Mouse (Mus musculus) forebrain, embryonic 14.5 days (tissue): ENCODE results near the gene Fip1l1. TPM values are rescaled to one million over a fixed set of nuclear protein-coding genes. Genes with fewer than 3 reads are reported as not detected.

Source experiments
- ATAC-seq: fragments of 200-750 bp; cut with Nextera tagmentation; 2 replicates; pipeline ENCODE4 v1.8.0; 2017; ENCODE audit warnings: mild to moderate bottlenecking, moderate library complexity
- DNase-seq: peaks from one replicate; pipeline ENCODE4 v3.0.0-alpha.2; 2015; ENCODE audit warnings: low spot score
- H3K27ac ChIP-seq: fragments of 300-500 bp; sonication (generic); 2 replicates; pipeline ENCODE4 v1.5.1; 2014; ENCODE audit warnings: low read depth, mild to moderate bottlenecking, control low read depth, low read length, moderate library complexity
- H3K27me3 ChIP-seq: fragments of 300-500 bp; sonication (generic); replicated peaks from 2 replicates; pipeline ENCODE4 v1.6.1; 2014; ENCODE audit warnings: low read length, control low read depth, mixed read lengths; ENCODE audit not compliant: control insufficient read depth, insufficient read depth
- H3K36me3 ChIP-seq: fragments of 300-500 bp; sonication (generic); 2 replicates; pipeline ENCODE4 v1.6.1; 2014; ENCODE audit warnings: low read length, control low read depth; ENCODE audit not compliant: control insufficient read depth, insufficient read depth
- H3K4me1 ChIP-seq: fragments of 300-500 bp; sonication (generic); 2 replicates; pipeline ENCODE4 v1.6.1; 2014; ENCODE audit warnings: antibody characterized with exemption, low read length, control low read depth; ENCODE audit not compliant: control insufficient read depth, insufficient read depth
- H3K4me2 ChIP-seq: fragments of 300-500 bp; sonication (generic); 2 replicates; pipeline ENCODE4 v1.6.1; 2014; ENCODE audit warnings: mild to moderate bottlenecking, control low read depth, low read length
- H3K4me3 ChIP-seq: fragments of 300-500 bp; sonication (generic); 2 replicates; pipeline ENCODE4 v1.5.1; 2014; ENCODE audit warnings: low read depth, low read length, control low read depth
- H3K9ac ChIP-seq: fragments of 300-500 bp; sonication (generic); 2 replicates; pipeline ENCODE4 v1.6.1; 2014; ENCODE audit warnings: mild to moderate bottlenecking, low read length, control low read depth, moderate library complexity
- H3K9me3 ChIP-seq: fragments of 300-500 bp; sonication (generic); replicated peaks from 2 replicates; pipeline ENCODE4 v1.6.1; 2016; ENCODE audit warnings: low read length, control low read depth, mixed read lengths; ENCODE audit not compliant: control insufficient read depth
- WGBS: fragments of 180-500 bp; shearing (Covaris S2); extraction: QIAGEN DNeasy Blood & Tissue Kit; methylation state at CpG from one replicate; pipeline ENCODE4 v1.1.7; 2014; 5-methylcytosine and 5-hydroxymethylcytosine counted together
- polyA plus RNA-seq: library from polyadenylated mRNA; unstranded; fragments of >200 nt; fragmentation: Nextera tagmentation; extraction: Ambion mirVana; gene quantifications from 2 replicates; pipeline ENCODE4 v1.2.1, GENCODE M21; 2014

Fip1l1 gene
- polyA plus RNA-seq, 1 experiment from 2014 or later, result 55.2 TPM

- DNase-seq, result no peak
- 90% methylated on average over 10 of the region's 10 CpGs for WGBS
- no peaks in the 10 kb centered on the region for H3K27me3 ChIP-seq
- H3K4me1 ChIP-seq, result no peaks in the 10 kb centered on the region
- no peak overlapping the region for H3K27ac ChIP-seq
- no peaks in the 10 kb centered on the region for H3K9me3 ChIP-seq
- no peak overlapping the region for H3K4me3 ChIP-seq
- H3K36me3 ChIP-seq, result peaks cover 23% of the 10 kb centered on the region
- H3K9ac ChIP-seq, result no peak overlapping the region
- no peak overlapping the region for H3K4me2 ChIP-seq
- ATAC-seq, result no peak
Measured at GRCm38 (mm10) chr5:74602371-74602770, 67.1 kb downstream of the Fip1l1 start.

- WGBS, result 88% methylated on average over 4 of the region's 4 CpGs
- H3K4me2 ChIP-seq, result no peak overlapping the region
- no peak for ATAC-seq
Measured at GRCm38 (mm10) chr5:74603306-74603705, 68.1 kb downstream of the Fip1l1 start.

DNA sequence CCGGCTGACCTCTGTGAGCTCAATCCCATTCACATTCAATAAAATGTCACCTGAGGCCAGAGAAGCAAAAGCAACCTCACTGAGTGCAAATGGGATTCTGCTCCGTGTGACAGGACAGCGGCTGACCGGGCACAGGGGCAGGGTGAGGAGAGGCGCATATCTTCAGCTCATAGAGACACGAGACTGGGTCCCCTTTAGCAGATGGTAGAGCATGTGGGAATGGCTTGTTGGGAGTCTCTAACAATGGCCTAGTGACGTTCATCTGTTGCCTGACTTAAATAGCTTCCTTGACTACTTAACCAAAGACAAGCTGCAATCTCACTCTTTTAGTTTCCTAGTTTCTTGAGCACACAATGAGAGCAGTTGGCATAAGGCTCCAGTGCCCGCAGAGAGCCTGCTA is 71.0 kb downstream of the Fip1l1 start:
- no peak overlapping the region for H3K4me2 ChIP-seq
- H3K9ac ChIP-seq, result no peak overlapping the region
- H3K36me3 ChIP-seq, result no peaks in the 10 kb centered on the region; the same call in 1 of the 2 replicates
- DNase-seq (no peak), ATAC-seq (no peak)
- no peak overlapping the region for H3K4me3 ChIP-seq
- no peaks in the 10 kb centered on the region for H3K27me3 ChIP-seq
- no peak overlapping the region for H3K27ac ChIP-seq
- 82% methylated on average over 8 of the region's 8 CpGs for WGBS
- no peaks in the 10 kb centered on the region for H3K4me1 ChIP-seq
- no peaks in the 10 kb centered on the region for H3K9me3 ChIP-seq

More at GRCm38 (mm10) chr5:74603306-74603705, 68.1 kb downstream of the Fip1l1 start:
- no peaks in the 10 kb centered on the region for H3K9me3 ChIP-seq
- no peak overlapping the region for H3K27ac ChIP-seq
- H3K27me3 ChIP-seq, result no peaks in the 10 kb centered on the region
- no peaks in the 10 kb centered on the region for H3K4me1 ChIP-seq
- H3K9ac ChIP-seq, result no peak overlapping the region
- DNase-seq, result no peak
- no peak overlapping the region for H3K4me3 ChIP-seq
- H3K36me3 ChIP-seq, result peaks cover 14% of the 10 kb centered on the region

- Histone ChIP-seq H3K4me1 (0 out of 2 replicates have a peak, but pooled peaks cover 2% of the 10 kb centered on the region), H3K4me2 (no peak overlapping the region), H3K36me3 (no peaks in the 10 kb centered on the region), H3K4me3 (no peak overlapping the region), H3K9ac (no peak overlapping the region), H3K27me3 (no peaks in the 10 kb centered on the region), H3K27ac (no peak overlapping the region), H3K9me3 (no peaks in the 10 kb centered on the region)
- 92% methylated on average over 10 of the region's 10 CpGs for WGBS
- no peak for DNase-seq
- ATAC-seq, result no peak
Measured at GRCm38 (mm10) chr5:74610511-74610910, 75.3 kb downstream of the Fip1l1 start.

DNA sequence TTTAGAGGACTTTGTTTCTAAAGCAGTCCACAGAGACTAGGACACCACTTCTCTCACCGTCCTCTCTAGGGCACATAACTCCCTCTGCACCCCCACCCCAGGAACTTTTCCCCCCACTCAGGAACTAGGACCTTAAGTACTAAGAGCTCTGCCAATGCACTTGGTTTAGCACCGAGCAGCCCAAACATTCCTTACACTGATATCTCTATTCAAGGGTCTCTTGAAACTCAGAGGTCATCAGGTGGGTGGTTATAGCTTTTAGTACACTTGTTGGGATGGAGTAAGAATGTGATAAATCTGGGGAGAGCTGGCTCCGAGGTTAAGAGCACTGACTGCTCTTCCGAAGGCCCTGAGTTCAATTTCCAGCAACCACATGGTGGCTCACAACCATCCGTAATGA is 77.5 kb downstream of the Fip1l1 start:
- Histone ChIP-seq H3K4me3 (no peak overlapping the region), H3K4me1 (0 out of 2 replicates have a peak, but pooled peaks cover 2% of the 10 kb centered on the region), H3K9ac (no peak overlapping the region), H3K4me2 (no peak overlapping the region), H3K27me3 (no peaks in the 10 kb centered on the region), H3K9me3 (no peaks in the 10 kb centered on the region), H3K36me3 (no peaks in the 10 kb centered on the region), H3K27ac (no peak overlapping the region)
- ATAC-seq (no peak), DNase-seq (no peak)
- 90% methylated on average over 5 of the region's 5 CpGs for WGBS

DNA sequence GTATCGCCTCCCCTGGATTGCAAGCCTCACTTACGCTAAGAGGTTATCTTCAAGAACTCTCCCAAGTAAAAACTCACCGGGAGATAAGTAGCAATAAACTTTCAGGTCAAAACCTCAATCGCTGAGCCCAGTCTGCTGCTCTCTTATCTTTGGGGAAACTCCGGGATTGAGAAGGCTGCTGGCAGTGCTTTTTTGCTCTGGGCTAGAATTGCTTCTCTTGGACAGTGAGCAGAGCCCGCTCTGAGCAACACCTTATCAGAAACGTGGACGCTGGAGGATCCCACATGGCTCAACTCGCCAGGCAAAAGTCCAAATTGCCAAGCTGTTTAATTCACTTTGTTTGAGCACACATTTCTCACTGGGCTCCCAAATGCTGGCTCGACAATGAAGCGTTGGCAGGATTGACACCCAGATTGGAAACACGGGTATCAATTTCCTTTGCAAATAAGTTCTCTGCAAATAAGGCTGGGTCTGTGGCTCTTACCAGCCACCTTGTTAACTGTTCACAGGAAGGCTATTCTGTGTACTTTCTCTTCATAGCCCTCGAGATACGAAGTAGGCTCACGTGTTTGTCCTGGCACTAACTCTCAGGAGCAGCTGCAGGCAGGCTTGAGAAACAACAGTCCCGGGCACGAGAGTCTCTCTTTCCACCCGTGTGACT is 78.4 kb downstream of the Fip1l1 start:
- ATAC-seq (peak; percentile 82), DNase-seq (peak; percentile 80)
- no peaks in the 10 kb centered on the region for H3K36me3 ChIP-seq

DNA sequence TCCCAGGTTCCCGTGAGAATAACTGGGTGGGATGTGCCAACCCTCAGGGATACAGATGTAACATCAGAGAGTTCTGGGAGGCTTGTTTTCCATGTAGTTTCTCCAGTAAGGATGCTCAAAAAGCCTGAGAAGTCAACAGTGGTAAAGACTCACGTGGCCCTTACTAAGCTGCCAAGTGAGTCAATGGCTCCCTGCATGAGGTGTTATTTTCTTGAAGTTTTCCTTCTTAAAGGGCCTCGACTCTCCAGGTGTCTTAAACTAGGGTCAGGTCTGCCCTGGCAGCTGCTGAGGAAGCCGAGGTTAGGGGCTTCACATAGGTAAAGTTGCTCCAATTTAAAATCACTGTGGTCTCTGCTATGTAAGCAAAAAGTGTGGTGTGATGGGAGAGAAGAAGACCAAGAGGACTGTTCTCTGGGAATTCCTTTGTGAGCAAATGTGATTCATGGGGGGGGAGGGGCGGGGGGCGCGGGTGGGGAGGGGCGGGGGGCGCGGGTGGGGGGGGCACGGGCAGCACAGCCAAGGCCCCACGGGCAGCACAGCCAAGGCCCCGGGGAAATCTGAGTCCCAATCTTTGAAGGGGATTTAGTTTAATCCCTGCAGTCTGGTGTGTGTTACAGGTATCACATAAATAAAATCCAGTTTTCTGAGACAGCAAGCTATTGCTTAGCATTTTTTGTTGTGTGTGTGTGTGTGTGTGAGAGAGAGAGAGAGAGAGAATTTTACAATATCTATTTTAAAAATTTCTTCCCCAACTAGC is 82.7 kb downstream of the Fip1l1 start:
- Histone ChIP-seq H3K4me3 (no peak overlapping the region), H3K9ac (no peak overlapping the region), H3K9me3 (no peaks in the 10 kb centered on the region), H3K27ac (no peak overlapping the region), H3K36me3 (no peaks in the 10 kb centered on the region), H3K27me3 (no peaks in the 10 kb centered on the region), H3K4me1 (0 out of 2 replicates have a peak, but pooled peaks cover 2% of the 10 kb centered on the region), H3K4me2 (no peak overlapping the region)
- no peak for ATAC-seq
- no peak for DNase-seq
- whole genome bisulfite sequencing, result 49% methylated on average over 9 of the region's 13 CpGs

More for the DNA sequence above, 78.4 kb downstream of the Fip1l1 start:
- H3K9ac ChIP-seq, result no peak overlapping the region
- 0 out of 2 replicates have a peak, but pooled peaks cover 2% of the 10 kb centered on the region for H3K4me1 ChIP-seq
- 62% methylated on average over 18 of the region's 18 CpGs for WGBS
- H3K4me3 ChIP-seq, result no peak overlapping the region
- H3K27ac ChIP-seq, result no peak overlapping the region
- no peaks in the 10 kb centered on the region for H3K27me3 ChIP-seq
- no peaks in the 10 kb centered on the region for H3K9me3 ChIP-seq
- H3K4me2 ChIP-seq, result no peak overlapping the region

DNA sequence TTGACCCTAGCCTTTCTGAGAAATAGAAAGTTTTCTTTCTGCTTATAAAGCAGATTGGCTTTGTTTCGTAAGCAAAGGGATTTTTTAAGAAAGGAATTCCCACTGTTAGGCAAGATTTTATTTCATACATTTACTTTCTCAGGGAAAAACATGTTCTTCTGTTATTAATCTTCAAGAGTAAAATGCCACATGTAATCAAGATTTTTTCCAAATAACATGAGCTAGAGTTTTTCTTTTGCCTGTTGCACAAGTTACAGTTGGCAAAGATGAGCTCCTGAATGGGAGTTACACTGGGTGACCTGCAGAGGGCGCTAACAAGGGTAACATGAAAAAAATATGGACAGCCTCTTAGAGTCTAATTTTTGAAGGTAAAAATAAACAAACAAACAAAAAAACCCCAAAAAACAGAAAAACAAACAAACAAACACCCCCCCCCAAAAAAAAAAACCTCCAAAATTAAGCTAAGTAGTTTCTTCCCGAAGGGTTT is 83.4 kb downstream of the Fip1l1 start:
- ATAC-seq, result no peak
- H3K9me3 ChIP-seq, result no peaks in the 10 kb centered on the region
- no peak overlapping the region for H3K27ac ChIP-seq
- H3K4me1 ChIP-seq, result 0 out of 2 replicates have a peak, but pooled peaks cover 2% of the 10 kb centered on the region
- 66% methylated on average over 3 of the region's 3 CpGs for WGBS
- no peak overlapping the region for H3K4me3 ChIP-seq
- H3K36me3 ChIP-seq, result no peaks in the 10 kb centered on the region
- H3K9ac ChIP-seq, result no peak overlapping the region
- no peaks in the 10 kb centered on the region for H3K27me3 ChIP-seq
- H3K4me2 ChIP-seq, result no peak overlapping the region
- DNase-seq, result peak; percentile 17
